Mouse (Mus musculus) layer of hippocampus, postnatal 36 days (tissue): ENCODE measurements at regions not wholly inside any gene's neighbourhood (a gene's known extent, or its start where the extent isn't known, plus 50 kb on each side); places are given as distances from the start of the nearest gene placed in this dataset.

Experiments used
- DNase-seq, 2 experiments: peaks; one replicate each; pipeline ENCODE4 v3.0.0; 2022

GRCm38 (mm10) chr16:87225085-87225484 lies 128.9 kb upstream of the N6amt1 start:
- DNase-seq = no peak

DNA sequence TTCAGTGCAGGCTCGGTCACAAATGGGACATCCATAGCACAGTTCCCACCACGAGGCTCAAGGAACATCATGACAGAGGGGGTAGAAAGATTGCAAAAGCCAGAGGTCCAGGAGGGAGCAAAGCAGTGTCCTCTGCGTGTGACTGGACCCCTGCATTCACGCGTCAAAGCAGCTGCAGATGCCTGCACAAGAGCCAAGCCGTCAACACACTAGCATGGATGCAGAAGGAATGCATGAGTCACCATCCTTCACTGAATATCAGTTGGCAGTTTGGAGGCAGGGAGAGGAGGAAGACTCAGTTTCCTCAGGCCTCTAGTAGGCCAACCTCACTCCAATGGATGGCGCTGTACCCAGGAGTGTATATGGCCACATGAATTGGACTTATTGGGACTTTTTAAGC lies 130.0 kb upstream of the N6amt1 start:
- DNase-seq = no peak

GRCm38 (mm10) chr16:87220611-87221010 lies 133.4 kb upstream of the N6amt1 start:
- no peak for DNase-seq

GRCm38 (mm10) chr16:87220201-87220600 lies 133.8 kb upstream of the N6amt1 start:
- no peak for DNase-seq

GRCm38 (mm10) chr16:87207875-87208274 lies 146.1 kb upstream of the N6amt1 start:
- DNase-seq = no peak

- DNase-seq = no peak
Observed at GRCm38 (mm10) chr16:87190471-87190870, 163.5 kb upstream of the N6amt1 start.

GRCm38 (mm10) chr16:87188737-87189136 lies 165.2 kb upstream of the N6amt1 start:
- no peak for DNase-seq

- DNase-seq = no peak
Observed at GRCm38 (mm10) chr16:87172395-87172794, 181.6 kb upstream of the N6amt1 start.

DNA sequence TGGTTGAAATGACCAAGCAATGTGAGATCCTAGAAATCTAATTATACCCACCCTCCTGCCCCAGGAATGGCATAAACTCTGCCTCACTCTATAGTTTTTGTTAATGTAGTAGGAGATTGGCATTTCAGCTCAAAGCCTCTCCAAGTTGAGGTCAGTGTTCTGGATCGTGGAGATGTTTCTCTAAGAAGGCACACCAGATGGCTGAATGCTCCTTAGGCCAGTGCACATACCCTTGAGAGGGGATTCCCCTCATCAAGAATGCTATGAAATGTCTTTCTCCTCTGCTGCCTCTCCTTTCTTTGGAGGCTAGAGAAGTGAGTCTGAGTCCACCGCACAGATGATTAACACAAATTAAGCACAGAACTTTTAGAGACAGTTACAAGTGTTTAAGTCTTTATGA lies 214.7 kb upstream of the N6amt1 start:
- no peak for DNase-seq

DNA sequence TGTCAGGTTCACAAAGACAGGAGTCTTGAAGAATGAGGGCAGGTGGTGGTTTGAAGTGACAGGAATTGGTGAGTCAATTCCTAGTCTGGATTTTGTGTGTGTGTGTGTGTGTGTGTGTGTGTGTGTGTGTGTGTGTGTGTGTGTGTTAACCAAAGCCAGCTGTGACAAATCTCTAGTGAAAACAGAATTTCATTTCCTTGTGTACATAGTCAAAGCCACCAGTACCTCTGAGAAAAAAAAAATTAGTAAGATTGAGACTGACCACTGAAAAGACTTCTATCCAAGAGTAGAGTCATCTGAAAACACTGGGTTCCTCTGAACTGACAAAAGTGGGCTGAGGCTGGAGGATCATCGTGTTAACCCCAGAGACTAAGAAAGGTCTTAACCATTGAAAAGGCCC lies 217.5 kb upstream of the N6amt1 start:
- no peak for DNase-seq

GRCm38 (mm10) chr16:87134452-87134851 lies 219.5 kb upstream of the N6amt1 start:
- no peak for DNase-seq

GRCm38 (mm10) chr16:87133874-87134273 lies 220.1 kb upstream of the N6amt1 start:
- DNase-seq = no peak

- DNase-seq = no peak
Observed at GRCm38 (mm10) chr16:87132082-87132481, 221.9 kb upstream of the N6amt1 start.

GRCm38 (mm10) chr16:87130733-87131640 lies 223.0 kb upstream of the N6amt1 start:
- no peak for DNase-seq

- no peak for DNase-seq
Observed at GRCm38 (mm10) chr16:87129021-87129420, 225.0 kb upstream of the N6amt1 start.

- peak; percentile 13 to 34 for DNase-seq
Observed at GRCm38 (mm10) chr16:87128230-87128629, 225.8 kb upstream of the N6amt1 start.

DNA sequence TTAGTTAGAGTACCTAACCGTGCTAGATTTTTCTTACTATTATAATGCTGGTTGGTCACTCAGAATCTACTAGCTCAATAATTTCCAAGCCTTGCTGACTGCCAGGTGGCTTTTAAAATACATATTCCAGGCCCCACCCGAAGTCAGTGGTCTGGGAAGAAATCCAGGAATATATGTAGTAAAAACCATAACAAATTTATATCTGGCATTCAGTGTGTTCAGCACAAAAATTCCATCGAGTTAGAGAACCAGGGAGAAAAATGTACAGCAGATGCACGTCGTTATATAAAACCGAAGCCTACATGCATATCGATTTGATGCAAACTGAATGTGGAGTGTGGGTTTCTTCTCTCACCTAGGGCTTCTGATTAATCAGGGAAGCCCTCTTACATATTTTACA lies 229.5 kb upstream of the N6amt1 start:
- no peak for DNase-seq

DNA sequence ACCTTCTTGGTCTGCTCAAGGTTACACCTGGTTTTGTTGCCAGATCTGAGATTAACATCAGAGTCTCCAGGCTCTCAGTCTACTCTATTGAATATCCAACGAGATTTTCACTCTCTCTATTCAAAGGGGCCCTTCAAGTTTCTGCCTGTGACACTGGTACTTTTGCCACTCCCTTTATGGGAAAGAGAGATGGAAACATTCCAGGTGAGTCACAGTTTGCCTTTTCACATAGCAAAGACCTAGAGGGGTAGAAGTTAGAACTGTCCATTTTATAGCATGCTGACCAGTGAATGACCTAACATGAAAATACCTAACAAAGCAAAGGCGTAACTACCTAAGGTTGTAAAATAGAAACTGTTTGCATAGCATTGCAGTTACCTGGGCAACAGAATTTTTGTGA lies 250.4 kb upstream of the N6amt1 start:
- DNase-seq = no peak

GRCm38 (mm10) chr16:87102057-87102456 lies 251.9 kb upstream of the N6amt1 start:
- DNase-seq = no peak

DNA sequence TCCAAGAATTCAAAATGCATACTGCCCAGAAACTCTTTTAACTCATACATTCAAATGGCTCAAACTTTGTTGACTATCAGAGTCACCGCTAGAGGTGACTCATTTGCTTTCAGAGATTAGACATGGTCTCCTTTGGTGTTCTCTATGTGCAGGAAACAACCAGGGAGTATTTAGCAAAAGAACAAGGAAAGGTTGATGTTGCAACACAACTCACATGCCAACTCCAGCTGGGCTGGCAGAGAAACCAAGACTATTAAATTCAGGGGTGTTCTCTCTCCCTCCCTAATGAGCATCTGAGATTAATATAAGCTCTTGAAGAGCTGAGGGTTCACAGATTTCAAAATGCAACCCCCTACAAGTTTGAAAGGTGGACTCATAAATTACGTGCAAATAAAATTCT lies 262.0 kb upstream of the N6amt1 start:
- DNase-seq = no peak

DNA sequence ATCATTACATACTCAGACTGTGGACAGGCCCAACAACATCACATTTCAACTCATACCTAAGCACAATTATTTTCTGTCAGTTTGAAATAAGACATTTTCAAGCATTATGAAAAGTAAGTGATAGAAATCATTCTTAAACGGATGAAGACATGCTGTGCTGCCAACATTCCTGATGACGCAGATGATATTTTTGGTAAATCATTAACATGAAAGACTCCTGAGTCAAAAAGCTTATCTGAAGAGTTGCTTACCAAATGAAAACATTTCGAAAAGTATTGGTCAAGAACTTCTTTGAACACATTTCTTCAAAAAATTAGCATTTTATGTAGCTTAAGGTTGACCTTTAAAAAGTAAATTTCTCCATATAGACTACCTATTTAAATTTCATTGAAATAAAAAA lies 264.7 kb upstream of the N6amt1 start:
- DNase-seq = no peak

- no peak for DNase-seq
Observed at GRCm38 (mm10) chr16:87083505-87083904, 270.5 kb upstream of the N6amt1 start.

DNA sequence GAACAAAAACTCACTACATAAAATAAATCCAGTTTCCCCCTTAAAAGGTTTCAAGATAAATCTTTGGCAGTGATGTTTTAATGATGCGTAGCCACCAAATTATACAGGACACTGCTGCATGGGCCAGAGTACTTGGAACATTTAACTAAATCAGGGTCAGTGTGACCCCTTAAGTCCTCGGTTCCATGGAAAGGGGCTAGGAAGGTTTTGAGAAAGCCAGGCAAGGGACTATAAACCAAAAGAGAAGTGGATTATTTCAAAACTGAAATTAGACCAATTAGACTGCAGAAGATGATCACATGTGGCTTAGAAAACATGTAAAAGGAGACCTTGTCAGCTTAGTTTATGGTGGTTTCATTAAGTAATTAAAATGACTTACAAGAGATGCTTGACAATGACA lies 276.6 kb upstream of the N6amt1 start:
- no peak for DNase-seq

DNA sequence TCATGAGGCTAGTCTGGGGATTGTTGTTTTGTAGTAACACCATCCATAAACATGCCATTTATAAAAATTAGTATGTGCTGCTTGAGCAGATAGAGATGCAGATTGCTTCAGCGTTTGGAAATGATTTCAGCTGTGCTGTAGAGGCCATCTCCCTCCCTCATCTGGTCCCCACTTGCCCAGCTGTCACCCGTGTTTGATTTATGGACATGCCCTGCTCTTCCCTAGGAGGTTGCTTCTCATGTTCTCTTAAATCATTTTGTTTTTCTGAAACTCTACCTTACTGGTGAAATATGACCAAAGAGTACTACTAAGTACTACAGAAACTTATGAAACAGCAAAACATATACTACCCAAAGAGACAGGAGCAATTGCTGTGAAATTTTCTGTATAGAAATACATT lies 284.7 kb upstream of the N6amt1 start:
- no peak for DNase-seq

DNA sequence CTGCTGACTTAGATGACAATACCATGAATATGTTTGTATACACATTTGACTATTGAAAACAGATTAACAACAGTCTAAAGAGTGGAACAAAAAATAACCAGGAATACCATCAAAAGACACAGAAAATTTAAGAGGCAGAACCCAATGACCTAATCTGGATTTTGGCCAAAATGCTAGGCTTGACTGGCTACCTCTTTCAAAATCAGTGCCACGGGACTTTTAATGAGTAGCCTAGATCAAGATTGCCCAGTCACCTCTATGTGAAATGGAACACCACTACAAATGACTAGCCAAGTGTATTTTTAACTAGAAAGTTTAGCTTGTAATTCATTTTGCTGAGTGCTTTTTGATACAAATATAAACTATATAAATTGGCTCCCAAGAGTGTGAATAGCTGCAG lies 286.0 kb upstream of the N6amt1 start:
- no peak for DNase-seq
